Mouse (Mus musculus): ENCODE data around the gene Uvrag. TPM values are rescaled to one million over a fixed set of nuclear protein-coding genes. Genes with fewer than 3 reads are reported as not detected.

Uvrag gene
- polyA plus RNA-seq, 1 experiment: 74.6 TPM

DNA sequence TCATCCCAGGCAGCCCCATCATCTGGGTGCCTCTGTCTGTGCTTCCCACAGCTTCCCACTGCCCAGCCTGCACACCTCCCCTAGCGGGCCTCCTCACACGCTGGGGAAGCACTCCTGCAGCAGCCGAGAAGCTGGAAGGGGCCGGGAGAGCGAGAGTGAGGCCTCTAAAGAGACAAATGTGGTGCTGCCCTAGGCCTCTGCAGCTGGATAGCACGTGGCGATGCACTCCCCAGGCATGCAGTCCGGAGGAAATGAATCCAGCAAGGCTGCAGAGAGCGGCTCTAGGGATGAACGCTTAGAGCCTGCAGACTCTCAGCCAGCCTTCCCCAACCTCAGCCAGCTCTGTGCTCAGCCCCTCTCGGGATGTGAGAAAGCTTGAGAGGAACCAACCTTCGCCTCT, 270.1 kb downstream of the Uvrag start:
- Histone ChIP-seq H3K4me1 (replicated peaks; ENCODE audit: control insufficient read depth, insufficient read depth, low read length) (no peaks in the 10 kb centered on the region), H3K4me3 (ENCODE audit: control insufficient read depth, insufficient read depth, low read length) (no peak overlapping the region), H3K27me3 (ENCODE audit: control insufficient read depth, insufficient read depth, low read length) (no peaks in the 10 kb centered on the region), H3K27ac (ENCODE audit: control insufficient read depth, insufficient read depth, low read length) (no peak overlapping the region), H3K36me3 (ENCODE audit: control insufficient read depth, insufficient read depth, low read length) (no peaks in the 10 kb centered on the region)
- WGBS: 85% methylated on average over 12 of the region's 12 CpGs
- no peak for DNase-seq
- no peak for TF ChIP-seq POLR2A (IDR thresholded peaks at IDR 0.05; ENCODE audit: control insufficient read depth, extremely low read depth, insufficient read depth, low read length, poor library complexity)
- no peak for TF ChIP-seq CTCF (IDR thresholded peaks at IDR 0.05; ENCODE audit: borderline replicate concordance, control insufficient read depth, extremely low read depth, insufficient read depth, low read length, poor library complexity)

DNA sequence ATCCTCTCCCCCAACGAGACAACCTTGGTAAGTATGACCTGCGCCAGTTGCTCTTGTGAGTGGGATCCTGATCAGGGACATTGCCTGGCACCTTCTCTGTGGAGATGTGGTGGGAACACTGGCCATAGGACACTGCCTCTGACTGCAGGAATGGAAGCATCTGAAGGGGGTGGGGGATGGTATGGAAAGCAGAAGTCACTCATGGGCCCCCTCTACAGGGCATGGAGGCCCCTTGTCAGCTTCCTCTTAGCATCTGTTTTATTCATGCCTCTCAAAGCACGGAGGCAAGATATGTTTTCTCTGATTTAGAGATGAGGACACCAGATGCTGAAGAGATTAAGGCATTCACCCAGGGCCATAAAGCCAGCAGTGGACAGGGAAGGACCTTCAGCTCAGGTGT, 271.9 kb downstream of the Uvrag start:
- H3K4me3 ChIP-seq (ENCODE audit: control insufficient read depth, insufficient read depth, low read length): no peak overlapping the region
- H3K4me1 ChIP-seq (replicated peaks; ENCODE audit: control insufficient read depth, insufficient read depth, low read length): no peaks in the 10 kb centered on the region
- DNase-seq: no peak
- no peaks in the 10 kb centered on the region for H3K36me3 ChIP-seq (ENCODE audit: control insufficient read depth, insufficient read depth, low read length)
- H3K27ac ChIP-seq (ENCODE audit: control insufficient read depth, insufficient read depth, low read length): no peak overlapping the region
- no peaks in the 10 kb centered on the region for H3K27me3 ChIP-seq (ENCODE audit: control insufficient read depth, insufficient read depth, low read length)
- WGBS: 23% methylated on average over 3 of the region's 3 CpGs
- no peak for TF ChIP-seq CTCF (IDR thresholded peaks at IDR 0.05; ENCODE audit: borderline replicate concordance, control insufficient read depth, extremely low read depth, insufficient read depth, low read length, poor library complexity)
- TF ChIP-seq POLR2A (IDR thresholded peaks at IDR 0.05; ENCODE audit: control insufficient read depth, extremely low read depth, insufficient read depth, low read length, poor library complexity): no peak

DNA sequence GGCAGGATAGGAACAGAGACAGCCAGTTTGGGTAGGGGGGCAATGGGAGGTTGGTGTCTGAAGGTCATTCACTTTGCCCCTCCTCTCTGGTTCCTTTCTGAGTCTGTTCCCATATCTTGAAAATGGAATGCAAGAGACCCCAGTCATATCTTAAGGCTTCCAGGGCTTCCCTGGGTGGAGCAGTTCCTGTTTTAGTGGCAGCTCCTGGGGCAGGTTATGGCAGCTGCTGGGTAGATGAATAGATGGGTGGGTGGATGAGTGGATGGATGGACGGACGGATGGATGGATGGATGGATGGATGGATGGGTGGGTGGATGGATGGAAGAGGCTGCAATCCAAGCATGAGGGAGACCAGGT, 273.2 kb downstream of the Uvrag start:
- H3K36me3 ChIP-seq (ENCODE audit: control insufficient read depth, insufficient read depth, low read length): no peaks in the 10 kb centered on the region
- 70% methylated on average over 2 of the region's 2 CpGs for WGBS
- TF ChIP-seq CTCF (IDR thresholded peaks at IDR 0.05; ENCODE audit: borderline replicate concordance, control insufficient read depth, extremely low read depth, insufficient read depth, low read length, poor library complexity) (no peak), POLR2A (IDR thresholded peaks at IDR 0.05; ENCODE audit: control insufficient read depth, extremely low read depth, insufficient read depth, low read length, poor library complexity) (no peak)

DNA sequence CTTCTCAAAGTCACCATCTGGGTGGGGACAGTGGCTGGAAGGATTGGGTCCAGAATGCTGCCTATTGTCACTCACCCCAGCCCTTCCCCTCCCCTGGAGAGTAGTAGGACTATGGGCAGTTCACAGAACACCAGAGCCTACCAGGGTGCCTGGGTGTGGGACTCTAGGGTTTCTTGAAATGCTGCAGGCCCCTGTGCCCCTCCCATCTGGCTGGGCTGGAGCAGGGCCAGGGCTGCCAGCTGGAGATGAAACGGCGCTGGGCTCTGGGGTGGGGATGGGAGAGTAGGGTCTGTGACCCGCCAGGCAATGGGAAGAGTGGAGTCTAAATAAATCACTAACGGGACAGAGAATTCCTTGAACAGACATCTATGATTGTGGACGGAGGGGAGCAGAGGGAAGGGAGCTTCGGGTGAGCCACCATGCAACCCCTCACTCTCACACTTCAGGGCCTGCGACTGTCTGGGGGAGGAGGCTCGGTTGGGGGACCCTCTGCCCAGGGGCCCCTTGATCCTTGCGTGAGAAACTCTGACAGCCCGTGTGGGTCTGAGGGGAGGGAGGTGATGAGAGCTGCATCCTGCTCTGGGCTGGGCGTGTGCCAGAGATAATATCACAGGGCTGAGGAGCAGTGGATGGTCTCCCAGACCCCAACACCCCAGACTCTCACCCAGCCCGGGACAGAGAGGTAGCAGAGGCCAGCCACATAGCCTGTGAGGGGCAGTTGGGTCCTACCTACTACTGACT, 273.7 kb downstream of the Uvrag start:
- TF ChIP-seq CTCF (IDR thresholded peaks at IDR 0.05; ENCODE audit: borderline replicate concordance, control insufficient read depth, extremely low read depth, insufficient read depth, low read length, poor library complexity) (no peak), POLR2A (IDR thresholded peaks at IDR 0.05; ENCODE audit: control insufficient read depth, extremely low read depth, insufficient read depth, low read length, poor library complexity) (no peak)
- Histone ChIP-seq H3K27me3 (ENCODE audit: control insufficient read depth, insufficient read depth, low read length) (no peaks in the 10 kb centered on the region), H3K4me1 (replicated peaks; ENCODE audit: control insufficient read depth, insufficient read depth, low read length) (no peaks in the 10 kb centered on the region), H3K4me3 (ENCODE audit: control insufficient read depth, insufficient read depth, low read length) (no peak overlapping the region), H3K27ac (ENCODE audit: control insufficient read depth, insufficient read depth, low read length) (no peak overlapping the region), H3K36me3 (ENCODE audit: control insufficient read depth, insufficient read depth, low read length) (no peaks in the 10 kb centered on the region)
- DNase-seq: no peak
- WGBS: 31% methylated on average over 12 of the region's 12 CpGs

More for the DNA sequence above, 273.2 kb downstream of the Uvrag start:
- Histone ChIP-seq H3K4me1 (replicated peaks; ENCODE audit: control insufficient read depth, insufficient read depth, low read length) (no peaks in the 10 kb centered on the region), H3K27ac (ENCODE audit: control insufficient read depth, insufficient read depth, low read length) (no peak overlapping the region), H3K27me3 (ENCODE audit: control insufficient read depth, insufficient read depth, low read length) (no peaks in the 10 kb centered on the region), H3K4me3 (ENCODE audit: control insufficient read depth, insufficient read depth, low read length) (no peak overlapping the region)
- no peak for DNase-seq

DNA sequence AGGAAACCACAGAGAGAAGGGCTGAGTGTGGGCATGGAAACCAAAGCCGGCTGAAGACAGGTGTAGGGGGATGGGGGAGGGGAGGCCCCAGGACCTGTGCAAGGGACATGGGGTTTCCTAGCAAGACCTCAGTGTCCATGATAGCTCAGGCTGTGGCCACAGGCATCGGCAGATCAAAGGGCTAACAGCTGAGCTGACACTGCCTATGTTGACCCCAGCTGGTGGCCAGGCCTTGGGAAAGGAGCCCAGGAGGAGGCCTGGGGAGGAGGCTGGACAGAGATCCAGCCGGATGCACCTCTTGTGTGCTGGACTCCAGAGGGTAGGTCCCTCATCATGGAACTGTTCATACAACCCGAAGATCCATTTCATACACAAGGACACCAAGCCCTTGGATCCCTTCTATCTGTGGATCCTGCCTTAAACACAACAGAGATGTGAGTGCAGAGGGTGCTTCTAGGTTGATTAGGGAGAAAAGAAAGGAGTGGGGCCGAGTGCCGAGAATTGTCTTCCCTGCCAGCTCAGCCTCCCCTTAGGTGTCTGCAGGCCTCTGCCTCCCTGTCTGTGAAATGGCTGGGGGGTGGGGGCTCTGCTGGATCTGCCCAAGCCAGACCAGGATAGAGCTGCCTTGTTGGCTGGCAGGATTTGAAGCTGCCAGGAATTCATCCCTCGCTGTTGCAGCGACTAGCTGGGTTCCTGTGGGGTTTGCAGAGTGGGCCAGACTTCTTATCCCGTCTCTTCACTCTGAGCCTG, 276.8 kb downstream of the Uvrag start:
- Histone ChIP-seq H3K27me3 (ENCODE audit: control insufficient read depth, insufficient read depth, low read length) (no peaks in the 10 kb centered on the region), H3K4me1 (replicated peaks; ENCODE audit: control insufficient read depth, insufficient read depth, low read length) (no peaks in the 10 kb centered on the region), H3K36me3 (ENCODE audit: control insufficient read depth, insufficient read depth, low read length) (no peaks in the 10 kb centered on the region), H3K4me3 (ENCODE audit: control insufficient read depth, insufficient read depth, low read length) (no peak overlapping the region), H3K27ac (ENCODE audit: control insufficient read depth, insufficient read depth, low read length) (no peak overlapping the region)
- TF ChIP-seq POLR2A (IDR thresholded peaks at IDR 0.05; ENCODE audit: control insufficient read depth, extremely low read depth, insufficient read depth, low read length, poor library complexity) (no peak), CTCF (IDR thresholded peaks at IDR 0.05; ENCODE audit: borderline replicate concordance, control insufficient read depth, extremely low read depth, insufficient read depth, low read length, poor library complexity) (no peak)
- no peak for DNase-seq
- WGBS: 79% methylated on average over 9 of the region's 9 CpGs

DNA sequence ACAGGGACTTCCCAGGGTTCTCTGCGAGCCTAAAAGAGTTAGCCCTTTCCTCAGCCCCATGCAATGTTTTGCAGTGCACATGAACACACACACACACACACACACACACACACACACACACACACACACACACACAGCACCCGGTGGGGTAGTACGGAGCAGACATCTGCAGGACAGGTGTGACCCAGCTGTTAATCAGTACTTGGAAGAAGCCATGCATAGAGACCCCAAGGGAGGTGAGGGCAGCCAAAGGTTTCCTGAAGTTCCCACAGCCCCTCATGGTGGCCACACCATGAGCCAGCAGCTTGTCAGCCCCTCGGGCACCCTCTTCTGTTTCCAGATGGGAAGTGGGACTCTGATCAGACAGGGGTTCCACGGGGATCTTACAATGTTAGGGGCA, 277.9 kb downstream of the Uvrag start:
- H3K27me3 ChIP-seq (ENCODE audit: control insufficient read depth, insufficient read depth, low read length): no peaks in the 10 kb centered on the region
- H3K4me1 ChIP-seq (replicated peaks; ENCODE audit: control insufficient read depth, insufficient read depth, low read length): no peaks in the 10 kb centered on the region
- H3K36me3 ChIP-seq (ENCODE audit: control insufficient read depth, insufficient read depth, low read length): no peaks in the 10 kb centered on the region
- H3K4me3 ChIP-seq (ENCODE audit: control insufficient read depth, insufficient read depth, low read length): no peak overlapping the region
- 58% methylated on average over 5 of the region's 5 CpGs for WGBS
- no peak for DNase-seq
- no peak overlapping the region for H3K27ac ChIP-seq (ENCODE audit: control insufficient read depth, insufficient read depth, low read length)
- TF ChIP-seq POLR2A (IDR thresholded peaks at IDR 0.05; ENCODE audit: control insufficient read depth, extremely low read depth, insufficient read depth, low read length, poor library complexity) (no peak), CTCF (IDR thresholded peaks at IDR 0.05; ENCODE audit: borderline replicate concordance, control insufficient read depth, extremely low read depth, insufficient read depth, low read length, poor library complexity) (no peak)

All from thymus, adult 2 months (tissue).